Mouse (Mus musculus): ENCODE measurements around the gene Bmpr2. TPM values are rescaled to one million over a fixed set of nuclear protein-coding genes. Genes with fewer than 3 reads are reported as not detected.

The Bmpr2 gene
- total RNA-seq, 2 experiments from 2014 or later: 46.8 to 47.8 TPM

DNA sequence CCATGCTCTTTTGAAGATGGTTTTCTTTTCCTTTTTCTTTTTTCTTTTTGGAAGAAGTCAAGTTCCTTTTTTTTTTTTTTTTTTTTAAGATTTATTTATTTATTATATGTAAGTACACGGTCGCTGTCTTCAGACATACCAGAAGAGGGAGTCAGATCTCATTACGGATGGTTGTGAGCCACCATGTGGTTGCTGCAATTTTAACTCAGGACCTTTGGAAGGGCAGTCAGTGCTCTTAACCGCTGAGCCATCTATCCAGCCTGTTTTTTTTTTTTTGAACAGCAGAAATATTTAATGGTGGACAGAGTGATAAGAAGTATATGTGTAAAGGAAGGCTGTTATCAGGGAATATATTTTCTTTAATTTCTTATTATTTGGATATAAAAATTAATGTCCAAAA is 49.6 kb downstream of the Bmpr2 start:
- TF ChIP-seq CTCF (IDR thresholded peaks at IDR 0.05): peak; percentile 22; the same call in 1 of the 2 replicates
- no peak overlapping the region for H3K27ac ChIP-seq
- no peak overlapping the region for H3K4me3 ChIP-seq
- intact Hi-C loops (cut with DNase I): no loop called here
- no peak for DNase-seq

DNA sequence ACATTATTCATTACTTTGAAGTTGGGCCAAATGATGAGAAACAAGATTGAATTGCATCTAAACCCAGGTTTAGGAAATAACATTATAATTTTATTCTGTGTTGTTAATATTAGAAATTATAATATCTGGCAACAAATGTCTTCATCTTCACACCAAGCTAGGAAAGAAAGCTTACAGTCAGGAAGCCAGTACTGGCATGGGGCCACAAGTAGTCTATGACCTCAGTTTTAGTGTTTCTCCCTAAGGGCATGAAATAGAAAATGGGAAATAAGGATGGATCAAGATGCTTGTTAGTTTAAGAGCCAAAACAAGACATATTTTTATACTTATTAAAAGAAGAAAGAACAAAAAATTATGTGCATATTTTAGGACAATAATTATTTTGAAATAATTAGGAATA is 62.2 kb downstream of the Bmpr2 start:
- DNase-seq: peak; percentile 62
- intact Hi-C loops (cut with DNase I): no loop called here
- H3K27ac ChIP-seq: peak overlapping the region; percentile 16; the same call in 1 of the 2 replicates
- no peak for TF ChIP-seq CTCF (IDR thresholded peaks at IDR 0.05)
- H3K4me3 ChIP-seq: no peak overlapping the region

DNA sequence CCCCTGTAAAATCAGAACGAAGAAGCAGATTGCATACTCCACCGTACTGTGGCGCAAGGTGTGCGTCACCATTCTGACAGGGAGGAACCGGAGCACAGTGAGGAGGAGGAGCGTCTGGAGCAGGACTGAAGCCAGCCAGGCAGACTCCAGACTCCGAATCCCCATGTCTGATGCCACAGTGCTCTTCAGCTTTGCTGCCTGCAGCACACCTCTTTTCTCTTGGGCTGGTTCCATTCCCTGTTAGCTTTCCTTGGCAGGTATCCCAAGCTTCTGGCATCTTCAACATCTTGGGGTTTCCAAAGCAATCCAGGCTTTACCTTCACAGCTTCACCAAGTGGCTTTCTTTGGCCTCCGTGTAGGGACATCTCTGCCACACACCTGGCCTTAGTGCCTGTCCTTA is 63.4 kb downstream of the Bmpr2 start:
- DNase-seq: no peak
- TF ChIP-seq CTCF (IDR thresholded peaks at IDR 0.05): no peak
- intact Hi-C loops (cut with DNase I): no loop called here
- Histone ChIP-seq H3K4me3 (no peak overlapping the region), H3K27ac (no peak overlapping the region)

DNA sequence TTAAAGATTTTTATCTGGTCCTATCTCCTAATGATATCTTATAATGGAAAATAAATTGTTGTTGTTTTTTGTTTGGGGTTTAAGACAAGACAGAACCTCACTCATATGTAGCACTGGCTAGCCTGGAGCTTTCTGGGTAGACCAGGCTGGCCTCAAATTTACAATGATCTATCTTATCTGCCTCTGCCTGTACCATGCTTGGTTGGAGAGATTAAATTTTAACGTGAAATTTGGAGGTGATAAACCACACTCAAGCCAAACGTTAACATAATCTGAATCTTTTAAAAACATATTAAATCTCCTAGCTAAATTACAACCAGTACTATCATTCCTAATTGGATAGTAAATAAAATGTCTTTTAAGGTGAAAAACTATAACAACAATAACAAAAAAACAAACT is 66.2 kb downstream of the Bmpr2 start:
- no peak for TF ChIP-seq CTCF (IDR thresholded peaks at IDR 0.05)
- no peak for DNase-seq
- intact Hi-C loops (cut with DNase I): no loop called here
- Histone ChIP-seq H3K4me3 (no peak overlapping the region), H3K27ac (no peak overlapping the region)

DNA sequence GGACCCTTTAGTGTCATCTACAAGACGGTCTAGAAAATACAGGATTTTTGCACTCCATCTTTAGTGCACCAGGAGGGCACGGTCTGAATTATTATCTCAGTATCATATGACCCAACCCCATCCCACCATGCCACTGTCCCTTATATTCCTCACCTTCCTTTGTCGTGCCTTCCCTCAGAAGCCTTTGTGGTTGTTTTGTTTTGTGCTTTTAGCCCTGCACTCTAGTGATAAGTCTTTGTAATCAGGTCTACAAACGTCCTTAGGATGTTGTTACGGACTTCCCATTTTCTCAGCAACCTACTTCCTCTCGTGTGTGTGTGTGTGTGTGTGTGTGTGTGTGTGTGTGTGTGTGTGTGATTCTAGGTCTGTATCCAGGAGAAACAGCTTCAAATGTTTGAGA is 67.0 kb downstream of the Bmpr2 start:
- no peak overlapping the region for H3K4me3 ChIP-seq
- H3K27ac ChIP-seq: no peak overlapping the region
- DNase-seq: no peak
- no peak for TF ChIP-seq CTCF (IDR thresholded peaks at IDR 0.05)
- intact Hi-C loops (cut with DNase I): loop anchor here (10.0 kb wide), 1 partner anchor 135 kb away; no protein-coding TSS in a partner anchor

DNA sequence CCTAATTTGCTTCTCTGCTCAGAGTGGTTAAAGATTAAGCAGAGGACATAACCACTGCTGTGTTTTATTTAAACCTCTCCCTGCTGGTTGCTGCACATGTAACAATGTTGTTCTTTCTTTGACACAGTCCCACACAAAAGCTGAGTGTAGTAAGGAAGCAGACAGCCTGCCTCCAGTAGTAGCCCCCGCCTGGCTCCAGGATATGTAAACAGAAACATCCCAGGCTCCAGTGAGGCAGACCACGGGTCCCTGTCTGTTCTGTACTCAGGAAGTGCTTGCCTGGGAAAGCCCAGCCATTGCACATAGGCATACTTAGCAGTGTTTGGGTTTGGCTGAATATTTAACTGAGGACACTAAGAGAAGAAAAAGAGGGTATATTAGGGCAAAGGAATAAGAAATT is 70.5 kb downstream of the Bmpr2 start:
- no peak for DNase-seq
- no peak overlapping the region for H3K4me3 ChIP-seq

DNA sequence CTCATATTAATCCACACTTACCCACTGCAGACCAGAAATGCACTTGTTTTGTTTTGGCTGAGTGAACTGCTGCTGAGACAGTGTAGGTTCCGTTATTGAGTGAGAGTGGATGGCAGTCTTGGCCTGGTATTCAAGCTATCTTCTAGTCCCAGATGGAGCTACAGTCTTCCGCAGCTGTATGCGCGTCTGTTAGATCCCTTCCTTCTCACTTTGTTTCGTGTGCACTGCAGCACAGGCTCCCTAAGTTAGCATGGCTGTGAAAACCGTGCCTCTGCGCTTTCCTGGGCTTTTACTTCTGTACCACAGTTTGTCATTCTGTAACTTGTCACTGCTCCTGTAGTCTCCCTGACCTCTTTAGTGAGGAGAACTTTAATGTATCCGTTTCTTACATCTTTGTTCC is 85.1 kb downstream of the Bmpr2 start:
- H3K27ac ChIP-seq: no peak overlapping the region
- DNase-seq: no peak
- intact Hi-C loops (cut with DNase I): no loop called here
- TF ChIP-seq CTCF (IDR thresholded peaks at IDR 0.05): no peak
- H3K4me3 ChIP-seq: no peak overlapping the region

More for the DNA sequence above, 70.5 kb downstream of the Bmpr2 start:
- TF ChIP-seq CTCF (IDR thresholded peaks at IDR 0.05): no peak
- intact Hi-C loops (cut with DNase I): loop anchor here (10.0 kb wide), 1 partner anchor 139 kb away; no protein-coding TSS in a partner anchor
- H3K27ac ChIP-seq: no peak overlapping the region

DNA sequence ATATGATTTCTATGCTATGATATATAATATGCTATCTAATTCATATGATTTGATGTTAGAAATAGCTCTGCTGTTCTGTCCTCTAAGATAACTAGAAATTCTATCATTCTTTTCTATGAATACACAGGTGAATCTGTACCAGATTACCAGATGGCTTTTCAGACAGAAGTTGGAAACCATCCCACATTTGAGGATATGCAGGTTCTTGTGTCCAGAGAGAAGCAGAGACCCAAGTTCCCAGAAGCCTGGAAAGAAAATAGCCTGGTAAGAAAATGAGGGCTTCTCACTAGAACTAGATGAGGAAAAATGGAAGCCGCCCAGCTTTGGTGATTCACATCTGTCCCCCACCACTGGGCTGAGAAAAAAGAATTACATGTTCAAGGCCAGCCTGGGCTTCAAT is 95.8 kb downstream of the Bmpr2 start:
- intact Hi-C loops (cut with DNase I): no loop called here
- DNase-seq: no peak
- Histone ChIP-seq H3K27ac (no peak overlapping the region), H3K4me3 (no peak overlapping the region)
- TF ChIP-seq CTCF (IDR thresholded peaks at IDR 0.05): no peak

DNA sequence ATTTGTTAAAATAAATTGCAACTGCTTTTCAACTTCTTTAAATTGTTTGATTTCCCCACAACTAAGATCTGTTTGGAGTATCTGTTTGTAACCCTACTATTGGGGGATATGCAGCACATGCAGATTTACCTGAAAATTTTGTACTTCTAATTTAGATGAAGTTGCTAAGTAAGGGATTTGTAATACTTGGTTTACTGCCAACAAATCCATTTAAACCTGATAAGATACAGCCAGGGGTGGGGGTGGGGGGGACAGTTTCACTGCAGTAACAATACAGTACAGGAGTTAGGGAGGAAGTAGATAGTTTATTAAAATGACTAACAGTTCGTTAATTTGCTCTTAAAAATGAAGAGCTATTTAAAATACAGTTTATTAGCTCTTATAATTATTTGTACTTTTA is 98.9 kb downstream of the Bmpr2 start:
- Histone ChIP-seq H3K4me3 (no peak overlapping the region), H3K27ac (no peak overlapping the region)
- TF ChIP-seq CTCF (IDR thresholded peaks at IDR 0.05): no peak
- DNase-seq: no peak
- intact Hi-C loops (cut with DNase I): no loop called here

DNA sequence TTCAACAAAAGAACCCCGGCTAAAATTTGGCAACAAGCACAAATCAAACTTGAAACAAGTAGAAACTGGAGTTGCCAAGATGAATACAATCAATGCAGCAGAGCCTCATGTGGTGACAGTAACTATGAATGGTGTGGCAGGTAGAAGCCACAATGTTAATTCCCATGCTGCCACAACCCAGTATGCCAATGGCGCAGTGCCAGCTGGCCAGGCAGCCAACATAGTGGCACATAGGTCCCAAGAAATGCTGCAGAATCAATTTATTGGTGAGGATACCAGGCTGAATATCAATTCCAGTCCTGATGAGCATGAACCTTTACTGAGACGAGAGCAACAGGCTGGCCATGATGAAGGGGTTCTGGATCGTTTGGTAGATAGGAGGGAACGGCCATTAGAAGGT is 104.8 kb downstream of the Bmpr2 start:
- intact Hi-C loops (cut with DNase I): no loop called here
- TF ChIP-seq CTCF (IDR thresholded peaks at IDR 0.05): no peak
- H3K4me3 ChIP-seq: no peak overlapping the region
- no peak for DNase-seq
- no peak overlapping the region for H3K27ac ChIP-seq

DNA sequence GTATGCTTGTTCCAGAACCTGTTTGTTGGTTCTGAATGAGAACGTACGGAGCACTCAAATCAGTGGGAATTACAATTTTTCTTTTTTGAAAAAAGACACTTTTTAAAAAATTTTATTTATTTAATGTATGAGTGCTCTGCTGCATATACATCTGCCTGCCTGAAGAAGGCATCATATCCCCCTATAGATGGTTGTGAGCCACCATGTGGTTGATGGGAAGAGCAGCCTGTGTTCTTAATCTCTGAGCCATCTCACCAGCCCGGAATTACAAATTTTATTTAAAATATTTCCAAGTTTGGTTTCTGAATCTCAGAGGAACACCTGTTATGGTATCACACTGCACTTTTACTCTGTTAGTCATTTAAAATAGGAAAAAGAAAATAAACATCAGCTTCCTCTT is 110.8 kb downstream of the Bmpr2 start:
- no peak overlapping the region for H3K27ac ChIP-seq
- intact Hi-C loops (cut with DNase I): no loop called here

GRCm38 (mm10) chr1:59878098-59878497 is 114.9 kb downstream of the Bmpr2 start:
- no peak for TF ChIP-seq CTCF (IDR thresholded peaks at IDR 0.05)
- intact Hi-C loops (cut with DNase I): no loop called here
- DNase-seq: no peak
- H3K4me3 ChIP-seq: no peak overlapping the region
- H3K27ac ChIP-seq: no peak overlapping the region

More for the DNA sequence above, 110.8 kb downstream of the Bmpr2 start:
- peak; percentile 22; the same call in 1 of the 2 replicates for TF ChIP-seq CTCF (IDR thresholded peaks at IDR 0.05)
- no peak for DNase-seq
- no peak overlapping the region for H3K4me3 ChIP-seq

DNA sequence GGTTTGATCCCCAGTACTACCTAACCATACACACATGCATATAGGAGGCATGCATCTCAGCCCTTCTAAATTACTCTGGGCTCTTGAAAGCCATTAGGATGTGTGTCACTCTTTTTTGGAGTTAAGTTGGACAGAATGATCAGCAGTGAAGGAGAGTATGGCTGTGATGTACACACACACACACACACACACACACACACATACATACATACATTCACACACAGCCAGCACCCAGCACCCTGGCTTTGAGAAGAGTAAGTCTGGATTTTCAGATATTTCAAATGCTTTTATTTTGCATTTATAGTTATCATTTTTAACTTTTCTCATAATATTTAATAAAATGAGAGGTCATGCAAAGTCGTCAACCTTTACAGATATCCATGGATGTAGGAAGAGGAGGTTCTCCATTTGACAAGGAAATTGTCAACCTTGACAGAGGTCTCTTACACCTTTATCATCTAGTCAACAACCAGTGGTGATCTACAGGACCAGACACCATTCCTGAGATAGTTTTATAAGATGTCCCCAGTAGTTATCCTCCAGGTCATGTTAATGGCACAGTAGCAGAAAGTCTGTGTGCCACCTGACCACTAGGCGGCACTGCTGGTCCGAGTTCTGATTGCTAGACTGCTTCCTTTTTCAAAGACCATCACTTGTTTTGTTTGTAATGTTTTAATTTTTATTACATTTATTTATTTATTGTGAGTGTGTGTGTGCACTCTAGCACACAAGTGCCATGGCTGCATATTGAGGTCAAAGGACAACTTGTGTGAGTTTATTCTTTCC is 120.3 kb downstream of the Bmpr2 start:
- TF ChIP-seq CTCF (IDR thresholded peaks at IDR 0.05): peak; percentile 97
- Histone ChIP-seq H3K27ac (no peak overlapping the region), H3K4me3 (no peak overlapping the region)
- DNase-seq: peak; percentile 83
- intact Hi-C loops (cut with DNase I): loop anchor here (1.0 to 10.0 kb wide), 4 partner anchors 39 to 211 kb away; partner anchors contain the start of genes Carf and Wdr12

DNA sequence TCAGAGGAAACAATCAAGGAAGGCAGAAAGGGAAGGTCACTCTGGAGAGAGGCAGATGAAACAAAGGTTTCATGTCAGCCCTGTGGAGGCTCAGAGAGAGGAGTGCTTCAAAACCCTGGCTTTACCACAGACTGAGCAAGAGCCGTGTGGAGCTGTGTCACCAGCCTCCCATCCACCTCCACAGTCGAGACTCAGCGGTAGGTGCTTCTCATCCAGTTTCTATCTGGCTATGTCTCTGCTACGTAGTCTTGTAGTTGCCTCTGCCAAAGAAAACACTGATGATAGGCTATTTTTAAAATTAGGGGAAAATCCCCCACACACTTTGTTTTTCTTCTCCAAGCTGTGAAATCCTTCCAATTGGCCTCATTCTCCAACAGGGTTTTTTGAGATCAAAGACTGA is 123.7 kb downstream of the Bmpr2 start:
- no peak overlapping the region for H3K4me3 ChIP-seq
- TF ChIP-seq CTCF (IDR thresholded peaks at IDR 0.05): no peak
- no peak overlapping the region for H3K27ac ChIP-seq
- DNase-seq: no peak
- intact Hi-C loops (cut with DNase I): loop anchor here (10.0 kb wide), 1 partner anchor 208 kb away; the partner anchor contains the start of genes Carf and Wdr12

Measured in gastrocnemius, adult 2 months (tissue).